Mouse (Mus musculus): ENCODE data around the gene a. TPM values are rescaled to one million over a fixed set of nuclear protein-coding genes. Genes with fewer than 3 reads are reported as not detected.
"Not testable (repeated sequence)": the region's sequence is repeated elsewhere in the genome, so short reads cannot be mapped to it uniquely, and the experiment has no call there.

The a gene
- total RNA-seq, 2 experiments from 2014 or later = not detected

DNA sequence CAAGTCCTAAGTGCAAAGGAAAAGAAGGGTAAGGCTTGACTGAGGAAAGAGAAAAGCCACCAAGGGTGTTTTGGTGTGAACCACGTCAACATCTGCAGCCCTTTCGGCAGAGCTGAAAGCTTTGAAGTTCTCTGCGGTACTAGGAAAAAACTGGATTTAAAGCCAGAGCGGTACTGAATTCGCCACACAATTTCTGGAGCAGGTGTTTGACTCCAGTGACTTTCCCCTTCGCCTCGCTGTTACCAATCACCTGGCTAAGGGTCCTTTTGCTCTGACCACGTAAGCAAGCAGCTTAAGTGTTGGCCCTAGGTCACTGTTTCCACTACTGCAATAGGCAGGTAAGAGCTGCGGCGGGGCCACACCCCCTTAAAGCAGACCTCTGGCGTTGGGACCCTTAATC is 214.3 kb downstream of the a start:
- DNase-seq = no peak

DNA sequence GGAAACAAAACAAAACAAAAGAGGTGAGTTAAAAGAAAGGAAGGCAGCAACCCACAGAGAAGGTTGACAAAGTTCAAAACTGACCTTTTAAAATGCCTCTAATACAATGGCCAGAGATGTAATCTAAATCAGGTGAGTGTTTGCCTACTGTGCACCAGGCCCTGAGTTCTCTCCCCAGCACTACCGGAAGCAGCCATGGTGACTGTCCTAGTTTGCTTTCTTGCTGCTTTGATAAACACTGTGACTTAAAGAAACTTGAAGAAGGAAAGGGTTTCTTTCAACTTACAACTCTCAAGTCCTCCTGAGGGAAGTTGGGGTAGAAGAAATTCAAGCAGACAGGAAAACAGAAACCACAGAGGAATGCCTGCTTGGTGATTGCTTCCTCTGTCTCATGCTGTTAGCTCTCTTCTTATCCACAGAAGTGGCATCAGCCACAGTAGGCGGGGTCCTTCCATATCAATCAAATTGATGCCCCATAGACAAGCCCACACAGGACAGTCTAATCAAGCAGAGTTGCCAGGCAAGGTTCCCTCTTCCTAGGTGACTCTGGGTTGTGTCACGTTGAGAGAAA is 220.0 kb downstream of the a start:
- no peak for DNase-seq

- DNase-seq = no peak
These were observed 221.8 kb downstream of the a start for GRCm38 (mm10) chr2:155012991-155013390.

GRCm38 (mm10) chr2:155016751-155017150 is 225.5 kb downstream of the a start:
- DNase-seq = not testable (repeated sequence)

- peak; percentile 51 for DNase-seq
These were observed 227.1 kb downstream of the a start, which contains the start of gene Gm14226 for GRCm38 (mm10) chr2:155018251-155018755. Gene Gm14226, plus strand, starts transcription at chr2:155018266.

DNA sequence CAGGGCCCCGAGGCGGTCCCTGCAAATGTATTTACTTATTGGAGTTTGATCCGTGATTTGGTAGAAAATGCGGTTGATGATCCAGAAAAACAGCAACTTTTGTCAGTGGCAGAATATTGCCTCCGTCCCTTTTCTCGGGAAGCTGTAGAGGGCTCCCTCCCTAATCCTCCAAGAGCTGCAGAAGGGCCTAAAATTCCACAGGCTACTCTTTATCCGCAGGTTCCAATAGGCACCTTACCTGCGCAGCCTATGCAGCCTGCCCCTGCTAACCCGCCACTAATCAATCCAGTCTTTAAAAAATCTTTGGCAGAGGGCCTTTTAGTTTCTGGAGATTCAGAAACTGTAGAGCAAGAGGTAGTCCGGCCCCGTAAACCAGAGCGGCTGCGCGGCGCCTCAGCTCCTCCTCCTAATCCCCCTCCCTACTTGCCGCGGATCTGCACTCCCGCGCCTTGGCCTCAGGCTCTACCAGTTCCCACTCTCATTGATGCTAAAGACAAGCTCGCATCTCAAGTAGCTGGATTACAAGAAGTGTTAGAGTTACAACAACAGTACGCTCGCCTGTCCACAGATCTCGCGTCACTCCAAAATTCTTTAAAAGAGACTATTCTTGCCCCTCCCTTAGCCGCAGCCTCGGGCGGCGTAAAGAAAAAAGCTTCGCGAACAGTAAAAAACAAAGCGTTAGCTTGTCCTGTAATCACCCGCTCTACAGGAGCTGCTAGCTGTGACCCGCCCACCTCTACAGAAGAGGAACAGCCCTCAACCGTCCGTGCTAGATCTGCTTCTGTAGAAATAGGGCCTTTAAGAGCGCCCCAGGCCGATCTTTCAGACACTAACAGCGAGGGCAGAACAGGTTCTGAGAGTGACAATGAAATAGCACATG is 227.8 kb downstream of the a start:
- DNase-seq = peak; percentile 87

- peak; percentile 98 for DNase-seq
These were observed 228.5 kb downstream of the a start for GRCm38 (mm10) chr2:155019673-155020072.

DNA sequence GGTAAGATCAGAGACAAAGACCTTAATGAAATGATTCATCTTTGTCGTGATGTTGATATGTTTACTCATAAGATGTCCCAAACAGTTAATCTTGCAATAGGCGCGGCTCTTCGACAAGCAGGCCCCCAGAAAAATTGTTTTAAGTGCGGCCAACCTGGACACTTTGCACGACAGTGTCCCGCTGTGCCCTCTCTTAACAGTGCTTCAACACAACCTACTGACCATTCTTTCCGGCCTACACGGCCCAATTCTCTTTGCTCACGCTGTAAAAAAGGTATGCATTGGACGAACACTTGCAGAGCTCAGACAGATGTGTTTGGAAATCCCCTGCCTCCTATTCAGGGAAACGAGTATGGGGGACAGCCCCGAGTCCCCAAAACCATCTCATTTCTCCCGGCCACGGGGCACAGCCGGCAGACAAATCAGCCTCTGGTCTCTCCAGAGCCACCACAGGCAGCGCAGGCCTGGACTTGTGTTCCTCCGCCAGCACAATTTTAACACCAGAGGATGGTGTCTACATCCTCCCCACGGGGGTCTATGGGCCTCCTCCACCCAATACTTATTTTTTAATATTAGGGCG is 229.1 kb downstream of the a start:
- peak; percentile 41 for DNase-seq

GRCm38 (mm10) chr2:155030831-155031230 is 239.6 kb downstream of the a start:
- DNase-seq = no peak

- DNase-seq = no peak
These were observed 241.9 kb downstream of the a start for GRCm38 (mm10) chr2:155032938-155033710.

DNA sequence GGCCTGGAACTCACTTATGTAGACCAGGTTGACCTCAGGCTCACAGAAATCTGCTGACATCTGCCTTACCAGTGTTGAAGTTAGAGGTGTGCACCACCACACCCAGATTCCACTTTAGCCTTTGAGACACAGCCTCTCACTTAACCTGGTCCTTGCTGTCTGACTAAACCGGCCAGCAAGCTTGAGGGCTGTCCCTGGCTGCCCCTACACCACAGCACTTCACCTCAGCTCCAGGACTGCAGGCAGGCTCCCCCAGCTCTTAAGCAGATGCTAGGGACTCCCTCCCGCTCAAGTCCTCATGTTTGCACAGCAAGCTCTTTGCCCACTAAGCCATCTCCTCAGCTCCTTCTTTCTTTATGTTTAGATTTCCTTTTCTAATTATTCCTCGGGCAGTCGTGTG is 248.8 kb downstream of the a start:
- DNase-seq = no peak

DNA sequence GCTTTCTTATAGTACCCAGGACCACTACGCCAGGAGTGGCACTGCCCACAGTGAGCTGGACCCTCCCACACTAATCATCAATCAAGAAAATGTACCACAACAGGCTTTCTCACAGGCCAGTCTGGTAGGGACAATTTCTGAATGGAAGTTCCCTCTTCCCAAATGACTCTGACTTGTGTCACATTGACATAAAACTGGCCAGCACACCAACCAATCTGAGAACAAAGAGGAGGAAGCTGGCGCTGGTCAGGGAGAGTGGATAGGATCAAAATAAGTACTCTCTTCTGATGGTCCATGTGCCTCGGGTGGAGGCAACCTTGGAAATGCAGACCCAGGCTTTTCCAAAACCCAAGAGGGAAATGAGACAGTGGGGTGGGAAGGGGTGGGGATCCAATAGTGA is 253.3 kb downstream of the a start:
- DNase-seq = no peak

DNA sequence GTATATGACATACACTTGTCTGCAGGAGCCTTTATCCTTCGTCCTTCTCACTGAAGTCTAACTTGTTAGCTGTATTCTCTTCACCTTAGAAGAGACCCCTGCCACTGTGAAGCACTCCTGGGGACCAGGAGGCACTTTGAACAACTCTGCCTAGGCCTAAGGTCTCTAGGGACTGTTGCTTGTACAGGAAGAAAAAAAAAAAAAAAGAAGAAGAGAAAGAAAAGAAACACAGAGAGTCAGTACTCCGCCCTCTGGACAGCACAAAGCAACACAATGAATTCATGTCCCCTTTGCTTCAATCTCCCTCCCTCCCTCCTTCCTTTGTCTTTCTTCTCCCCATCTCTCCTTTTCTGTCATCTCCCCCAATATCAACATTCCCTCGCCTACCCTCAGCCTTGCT is 253.9 kb downstream of the a start:
- no peak for DNase-seq

GRCm38 (mm10) chr2:155046803-155047202 is 255.6 kb downstream of the a start:
- no peak for DNase-seq

DNA sequence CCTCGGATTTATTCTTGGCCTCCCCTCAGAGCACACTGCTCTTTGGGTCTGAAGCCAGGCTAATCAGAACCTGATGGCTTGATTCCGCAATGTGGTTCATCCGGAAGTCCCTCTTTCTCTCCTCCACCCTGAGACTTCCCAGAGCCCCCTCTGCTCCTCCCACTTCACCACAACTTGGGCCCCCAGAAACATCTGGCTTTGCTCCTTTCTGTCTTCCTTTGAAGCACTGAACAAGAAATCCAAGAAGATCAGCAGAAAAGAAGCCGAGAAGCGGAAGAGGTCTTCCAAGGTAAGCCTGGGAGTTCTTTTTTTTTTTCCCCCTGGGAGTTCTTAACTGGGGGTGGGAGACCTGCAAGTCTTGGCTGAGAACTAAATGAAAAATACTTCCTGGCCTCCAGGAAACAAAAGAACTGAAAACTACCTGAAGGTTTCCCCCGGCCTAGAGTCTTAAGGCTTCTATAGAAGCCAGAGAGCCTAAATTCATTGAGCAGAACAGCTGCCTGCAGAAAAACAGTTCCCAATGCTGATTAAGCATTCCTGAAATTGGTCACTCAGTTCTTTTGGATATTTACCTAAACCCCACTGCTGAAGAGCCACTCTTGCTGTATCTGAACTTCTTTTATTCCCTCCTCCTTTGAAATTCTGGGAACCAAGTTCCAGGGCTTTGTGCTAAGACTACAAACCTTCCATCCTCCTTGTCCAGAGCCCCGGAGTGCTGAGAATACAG is 256.4 kb downstream of the a start:
- DNase-seq = no peak

GRCm38 (mm10) chr2:155050108-155050503 is 258.9 kb downstream of the a start:
- DNase-seq = no peak

- DNase-seq = peak; percentile 98
These were observed 259.5 kb downstream of the a start for GRCm38 (mm10) chr2:155050504-155051236.

- no peak for DNase-seq
These were observed 260.6 kb downstream of the a start for GRCm38 (mm10) chr2:155051622-155052351.

GRCm38 (mm10) chr2:155052681-155053080 is 261.5 kb downstream of the a start:
- no peak for DNase-seq

GRCm38 (mm10) chr2:155053512-155053911 is 262.3 kb downstream of the a start:
- DNase-seq = not testable (repeated sequence)

All from adrenal gland, postnatal 10 days (tissue).